Mouse (Mus musculus) hindbrain, embryonic 11.5 days (tissue): Measurements from ENCODE around the gene Gm13276. TPM values are rescaled to one million over a fixed set of nuclear protein-coding genes. Genes with fewer than 3 reads are reported as not detected.
"Not testable (repeated sequence)": the region's sequence is repeated elsewhere in the genome, so short reads cannot be mapped to it uniquely, and the experiment has no call there.

Experiments used
- ATAC-seq: fragments of 200-750 bp; cut with Nextera tagmentation; 2 replicates; pipeline ENCODE4 v1.8.0; 2017; ENCODE audit warnings: mild to moderate bottlenecking, moderate TSS enrichment, moderate library complexity; ENCODE audit not compliant: low FRiP score
- DNase-seq: peaks from one replicate; pipeline ENCODE4 v3.0.0-alpha.2; 2015; ENCODE audit warnings: low spot score
- H3K27ac ChIP-seq: fragments of 300-500 bp; sonication (generic); 2 replicates; pipeline ENCODE4 v1.5.1; 2014; ENCODE audit warnings: mild to moderate bottlenecking, low read depth, low read length
- H3K27me3 ChIP-seq: fragments of 300-500 bp; sonication (generic); 2 replicates; pipeline ENCODE4 v1.6.1; 2014; ENCODE audit warnings: mild to moderate bottlenecking, low read length, moderate library complexity, mixed read lengths; ENCODE audit not compliant: control insufficient read depth, insufficient read depth
- H3K36me3 ChIP-seq: fragments of 300-500 bp; sonication (generic); 2 replicates; pipeline ENCODE4 v1.6.1; 2014; ENCODE audit warnings: mild to moderate bottlenecking, low read length, moderate library complexity, mixed read lengths; ENCODE audit not compliant: control insufficient read depth, insufficient read depth
- H3K4me1 ChIP-seq: fragments of 300-500 bp; sonication (generic); replicated peaks from 2 replicates; pipeline ENCODE4 v1.6.1; 2014; ENCODE audit warnings: low read length, mixed read lengths; ENCODE audit not compliant: control insufficient read depth, insufficient read depth
- H3K4me2 ChIP-seq: fragments of 300-500 bp; sonication (generic); replicated peaks from 2 replicates; pipeline ENCODE4 v1.6.1; 2014; ENCODE audit warnings: mild to moderate bottlenecking, low read depth, low read length
- H3K4me3 ChIP-seq: fragments of 300-500 bp; sonication (generic); 2 replicates; pipeline ENCODE4 v1.5.1; 2014; ENCODE audit warnings: low read depth, low read length
- H3K9ac ChIP-seq: fragments of 300-500 bp; sonication (generic); 2 replicates; pipeline ENCODE4 v1.6.1; 2014; ENCODE audit warnings: low read depth, low read length
- H3K9me3 ChIP-seq: fragments of 300-500 bp; sonication (generic); 2 replicates; pipeline ENCODE4 v1.6.1; 2016; ENCODE audit warnings: low read length; ENCODE audit not compliant: control insufficient read depth
- WGBS: fragments of 180-500 bp; shearing (Covaris S2); extraction: QIAGEN DNeasy Blood & Tissue Kit; methylation state at CpG from one replicate; pipeline ENCODE4 v1.1.7; 2014; 5-methylcytosine and 5-hydroxymethylcytosine counted together
- polyA plus RNA-seq: library from polyadenylated mRNA; unstranded; fragments of >200 nt; fragmentation: Nextera tagmentation; extraction: Ambion mirVana; gene quantifications from 2 replicates; pipeline ENCODE4 v1.2.1, GENCODE M21; 2014

Gene Gm13276
- not detected in 2 replicates for polyA plus RNA-seq

GRCm38 (mm10) chr4:88785409-88785808 lies at the start of gene Gm13276:
TSS of gene Gm13276 (plus strand) at chr4:88785709.
- H3K4me3 ChIP-seq, ATAC-seq, H3K27me3 ChIP-seq, H3K9me3 ChIP-seq, H3K4me1 ChIP-seq, H3K4me2 ChIP-seq, H3K9ac ChIP-seq, H3K27ac ChIP-seq, H3K36me3 ChIP-seq, DNase-seq: not testable (repeated sequence)
- WGBS: no CpG with 5 or more reads among the region's 27 CpGs

DNA sequence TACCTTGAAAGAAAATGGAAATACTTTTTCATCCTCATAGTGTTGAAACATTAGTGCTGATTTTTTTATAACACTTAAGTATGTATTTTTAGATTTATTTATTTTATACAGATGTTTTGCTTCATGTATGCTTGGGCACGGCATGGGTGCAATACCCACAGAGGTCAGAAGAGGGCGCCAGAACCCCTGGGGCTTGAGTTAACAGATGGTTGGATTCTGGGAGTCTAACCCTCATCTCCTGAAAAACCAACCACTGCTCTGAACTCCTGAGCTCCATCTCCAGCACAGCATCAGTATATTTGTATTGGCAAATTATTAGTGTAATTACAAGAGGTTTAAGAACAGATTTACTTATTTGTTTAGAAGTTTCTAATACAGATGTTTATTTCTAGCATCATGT lies 47.0 kb upstream of the Gm13276 start:
- H3K4me3 ChIP-seq: no peak overlapping the region
- ATAC-seq (no peak), DNase-seq (peak; percentile 87)
- no peak overlapping the region for H3K27ac ChIP-seq
- H3K36me3 ChIP-seq: no peaks in the 10 kb centered on the region
- no peak overlapping the region for H3K4me2 ChIP-seq
- 5% methylated on average over 2 of the region's 2 CpGs for WGBS
- no peaks in the 10 kb centered on the region for H3K4me1 ChIP-seq
- H3K9ac ChIP-seq: no peak overlapping the region
- H3K27me3 ChIP-seq: no peaks in the 10 kb centered on the region
- no peaks in the 10 kb centered on the region for H3K9me3 ChIP-seq

DNA sequence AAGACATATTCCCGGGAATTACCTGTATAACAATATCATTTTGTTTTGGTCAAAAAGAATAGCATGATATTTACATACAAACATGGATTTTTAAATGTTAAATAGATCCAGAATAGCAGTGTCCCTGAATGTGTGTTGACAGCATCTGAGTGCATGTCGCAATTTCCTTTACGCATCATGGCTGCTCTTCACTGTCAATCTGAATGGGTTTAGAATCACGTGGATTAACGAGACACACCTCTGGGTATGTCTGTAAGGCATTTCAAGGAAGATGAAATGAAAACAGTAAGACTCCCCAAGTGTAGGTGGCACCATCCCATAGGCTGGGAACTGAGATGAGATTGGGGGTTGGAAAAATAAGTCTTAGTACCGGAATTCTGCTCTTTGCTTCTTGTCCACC lies 46.5 kb upstream of the Gm13276 start:
- Histone ChIP-seq H3K9me3 (no peaks in the 10 kb centered on the region), H3K27ac (no peak overlapping the region), H3K4me1 (no peaks in the 10 kb centered on the region), H3K9ac (no peak overlapping the region), H3K36me3 (no peaks in the 10 kb centered on the region), H3K4me2 (no peak overlapping the region), H3K4me3 (no peak overlapping the region), H3K27me3 (no peaks in the 10 kb centered on the region)
- 90% methylated on average over 6 of the region's 6 CpGs for WGBS
- DNase-seq (no peak), ATAC-seq (no peak)

- DNase-seq (no peak), ATAC-seq (no peak)
- no peak overlapping the region for H3K4me2 ChIP-seq
- no peak overlapping the region for H3K9ac ChIP-seq
- no peaks in the 10 kb centered on the region for H3K36me3 ChIP-seq
- WGBS: 93% methylated on average over 4 of the region's 4 CpGs
- H3K27ac ChIP-seq: no peak overlapping the region
- no peaks in the 10 kb centered on the region for H3K4me1 ChIP-seq
- no peaks in the 10 kb centered on the region for H3K9me3 ChIP-seq
- no peak overlapping the region for H3K4me3 ChIP-seq
- no peaks in the 10 kb centered on the region for H3K27me3 ChIP-seq
These were observed 44.1 kb upstream of the Gm13276 start for GRCm38 (mm10) chr4:88741426-88741825.

DNA sequence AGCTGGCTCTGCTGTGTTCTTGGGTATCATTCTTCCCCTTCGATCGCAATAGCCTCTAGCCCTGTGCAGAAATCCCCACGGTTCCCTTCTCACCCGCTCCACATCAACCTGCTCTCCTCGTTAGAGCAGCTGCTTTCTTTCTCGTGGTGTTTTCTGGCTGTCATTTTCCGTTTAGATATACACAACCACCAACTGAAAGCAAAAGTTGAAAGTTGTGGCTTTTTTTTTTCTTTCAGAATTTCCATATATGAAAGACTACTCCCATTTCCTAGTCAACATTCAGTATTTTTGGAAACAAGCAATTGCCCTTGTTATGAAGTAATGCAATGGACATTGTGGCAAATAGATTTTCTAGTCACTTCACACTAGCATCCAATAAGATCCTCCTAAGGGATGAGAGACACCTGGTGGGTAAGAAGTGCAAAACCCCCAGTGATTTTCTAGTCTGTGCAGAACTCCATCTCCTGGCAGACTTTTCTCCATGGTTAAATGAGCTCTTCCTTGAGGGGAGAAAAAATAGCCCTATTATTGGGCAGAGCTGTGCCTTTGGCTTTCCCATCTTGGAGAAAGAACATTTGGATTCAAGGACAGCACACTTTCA lies 42.6 kb upstream of the Gm13276 start:
- Histone ChIP-seq H3K4me1 (no peaks in the 10 kb centered on the region), H3K36me3 (no peaks in the 10 kb centered on the region), H3K27ac (no peak overlapping the region), H3K4me3 (no peak overlapping the region), H3K9me3 (no peaks in the 10 kb centered on the region), H3K27me3 (no peaks in the 10 kb centered on the region), H3K4me2 (no peak overlapping the region), H3K9ac (no peak overlapping the region)
- DNase-seq (no peak), ATAC-seq (no peak)
- 82% methylated on average over 7 of the region's 7 CpGs for WGBS

DNA sequence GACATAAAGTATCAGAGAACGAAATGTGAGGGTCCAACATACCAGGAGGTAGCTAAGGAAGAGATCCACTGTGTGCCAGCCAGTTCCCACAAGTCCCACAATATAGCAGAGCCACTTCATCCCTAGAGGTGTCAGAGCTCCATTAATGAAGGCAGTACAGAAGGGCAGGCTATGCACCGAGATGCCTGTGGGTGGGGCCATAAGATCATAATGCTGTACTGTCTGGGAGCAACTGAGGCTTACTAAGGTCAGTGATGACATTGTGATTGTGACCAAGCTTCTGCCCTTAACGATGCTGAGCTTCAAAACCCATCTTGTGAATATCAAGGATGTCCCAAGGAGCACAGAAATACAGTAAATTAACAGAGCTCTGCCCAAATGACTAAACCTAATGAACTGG lies 41.3 kb upstream of the Gm13276 start:
- H3K27me3 ChIP-seq: no peaks in the 10 kb centered on the region
- no peak overlapping the region for H3K4me3 ChIP-seq
- no peak overlapping the region for H3K27ac ChIP-seq
- 80% methylated on average over 3 of the region's 3 CpGs for WGBS
- no peaks in the 10 kb centered on the region for H3K4me1 ChIP-seq
- ATAC-seq: no peak
- no peaks in the 10 kb centered on the region for H3K9me3 ChIP-seq
- H3K36me3 ChIP-seq: no peaks in the 10 kb centered on the region
- H3K4me2 ChIP-seq: no peak overlapping the region
- no peak for DNase-seq
- no peak overlapping the region for H3K9ac ChIP-seq

DNA sequence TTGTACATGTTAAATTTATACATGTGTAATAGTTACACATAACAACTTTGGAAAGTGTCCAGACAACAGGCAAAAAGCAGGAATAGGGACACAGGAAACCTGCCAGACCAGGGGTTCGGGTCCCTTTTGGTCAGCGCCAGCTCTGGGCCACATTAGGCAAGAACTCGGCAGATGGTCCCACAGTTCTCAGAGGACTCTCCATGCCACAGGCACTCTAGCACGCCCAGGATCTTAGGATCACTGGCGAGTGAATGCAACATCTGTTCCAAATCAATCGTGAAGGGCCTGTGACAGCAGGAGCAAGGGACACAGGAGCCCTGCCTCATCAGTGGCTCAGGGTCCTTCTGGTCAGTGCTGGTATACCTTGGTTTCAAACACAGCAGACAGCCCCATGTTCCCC lies 35.6 kb upstream of the Gm13276 start:
- Histone ChIP-seq H3K27ac (no peak overlapping the region), H3K4me1 (no peaks in the 10 kb centered on the region), H3K36me3 (no peaks in the 10 kb centered on the region), H3K9me3 (no peaks in the 10 kb centered on the region), H3K27me3 (no peaks in the 10 kb centered on the region), H3K4me3 (no peak overlapping the region), H3K4me2 (no peak overlapping the region), H3K9ac (no peak overlapping the region)
- 60% methylated on average over 6 of the region's 6 CpGs for WGBS
- ATAC-seq (no peak), DNase-seq (no peak)

DNA sequence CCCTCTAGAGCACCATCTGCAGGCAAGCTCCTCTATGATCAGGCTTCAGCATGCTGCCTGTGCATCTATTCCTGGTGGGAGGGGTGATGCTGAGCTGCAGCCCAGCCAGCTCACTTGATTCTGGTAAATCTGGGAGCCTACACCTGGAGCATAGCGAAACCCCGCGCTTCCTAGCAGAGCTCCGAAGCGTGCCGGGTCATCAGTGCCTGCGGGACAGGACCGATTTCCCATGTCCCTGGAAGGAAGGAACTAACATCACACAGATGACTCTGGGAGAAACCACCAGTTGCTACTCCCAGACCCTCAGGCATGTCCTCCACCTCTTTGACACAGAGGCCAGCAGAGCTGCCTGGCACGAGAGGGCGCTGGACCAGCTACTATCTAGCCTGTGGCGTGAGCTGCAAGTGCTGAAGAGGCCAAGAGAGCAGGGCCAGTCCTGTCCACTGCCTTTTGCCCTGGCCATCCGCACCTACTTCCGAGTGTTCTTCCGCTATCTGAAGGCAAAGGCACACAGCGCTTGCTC lies 30.6 kb upstream of the Gm13276 start, which contains the start of gene Gm13271:
Gene Gm13271, plus strand, starts transcription at position 51 of the 523 bp plus-strand sequence.
- H3K36me3 ChIP-seq, H3K9me3 ChIP-seq, ATAC-seq, H3K4me3 ChIP-seq, DNase-seq, H3K4me1 ChIP-seq, H3K27me3 ChIP-seq, H3K4me2 ChIP-seq, H3K27ac ChIP-seq, H3K9ac ChIP-seq: not testable (repeated sequence)
- WGBS: 79% methylated on average over 15 of the region's 15 CpGs
